Mouse (Mus musculus): ENCODE data around the gene Anp32b. TPM values are rescaled to one million over a fixed set of nuclear protein-coding genes. Genes with fewer than 3 reads are reported as not detected.

The Anp32b gene
- 242 and 249 TPM in 2 replicates for polyA plus RNA-seq (2014; fragmentation: Nextera tagmentation; extraction: Ambion mirVana)

- Histone ChIP-seq H3K9ac (replicated peaks; ENCODE audit: low read depth, low read length) (peak within 1 kb of the TSS; percentile 99), H3K4me3 (ENCODE audit: low read depth, low read length) (peak within 1 kb of the TSS; percentile 89), H3K9me3 (ENCODE audit: control insufficient read depth, low read depth, low read length) (no peaks in the 10 kb centered on the region), H3K4me2 (replicated peaks; ENCODE audit: low read depth, low read length) (peak within 1 kb of the TSS; percentile 84), H3K27me3 (ENCODE audit: control insufficient read depth, insufficient read depth, low read length) (no peaks in the 10 kb centered on the region), H3K36me3 (ENCODE audit: control insufficient read depth, insufficient read depth, low read length) (no peaks in the 10 kb centered on the region), H3K27ac (ENCODE audit: low read length) (peak within 1 kb of the TSS; percentile 99), H3K4me1 (ENCODE audit: control insufficient read depth, insufficient read depth, low read length) (peaks cover 24% of the 10 kb centered on the region)
- ATAC-seq (ENCODE audit: insufficient number of reproducible peaks, insufficient read depth, low FRiP score, low read depth), result peak; percentile 95
- WGBS, result under 1% methylated on average over 44 of the region's 66 CpGs
These were observed at the start of gene Anp32b for GRCm38 (mm10) chr4:46450519-46451131. Anp32b (plus strand) TSS chr4:46450902.

GRCm38 (mm10) chr4:46404042-46404795 is 46.5 kb upstream of the Anp32b start:
- H3K27me3 ChIP-seq (ENCODE audit: control insufficient read depth, insufficient read depth, low read length), result no peaks in the 10 kb centered on the region
- no peaks in the 10 kb centered on the region for H3K9me3 ChIP-seq (ENCODE audit: control insufficient read depth, low read depth, low read length)
- H3K27ac ChIP-seq (ENCODE audit: low read length), result no peak overlapping the region
- no peak overlapping the region for H3K9ac ChIP-seq (replicated peaks; ENCODE audit: low read depth, low read length)
- no peaks in the 10 kb centered on the region for H3K4me1 ChIP-seq (ENCODE audit: control insufficient read depth, insufficient read depth, low read length)
- no peak overlapping the region for H3K4me2 ChIP-seq (replicated peaks; ENCODE audit: low read depth, low read length)
- H3K36me3 ChIP-seq (ENCODE audit: control insufficient read depth, insufficient read depth, low read length), result no peaks in the 10 kb centered on the region
- no peak overlapping the region for H3K4me3 ChIP-seq (ENCODE audit: low read depth, low read length)
- ATAC-seq (ENCODE audit: insufficient number of reproducible peaks, insufficient read depth, low FRiP score, low read depth), result no peak
- 63% methylated on average over 6 of the region's 6 CpGs for WGBS

GRCm38 (mm10) chr4:46406966-46407703 is 43.6 kb upstream of the Anp32b start:
- H3K4me3 ChIP-seq (ENCODE audit: low read depth, low read length), result no peak overlapping the region
- no peaks in the 10 kb centered on the region for H3K27me3 ChIP-seq (ENCODE audit: control insufficient read depth, insufficient read depth, low read length)
- H3K9me3 ChIP-seq (ENCODE audit: control insufficient read depth, low read depth, low read length), result no peaks in the 10 kb centered on the region
- no peak overlapping the region for H3K9ac ChIP-seq (replicated peaks; ENCODE audit: low read depth, low read length)
- H3K4me2 ChIP-seq (replicated peaks; ENCODE audit: low read depth, low read length), result no peak overlapping the region
- H3K4me1 ChIP-seq (ENCODE audit: control insufficient read depth, insufficient read depth, low read length), result no peaks in the 10 kb centered on the region
- ATAC-seq (ENCODE audit: insufficient number of reproducible peaks, insufficient read depth, low FRiP score, low read depth), result peak; percentile 69; the same call in 1 of the 2 replicates
- no peak overlapping the region for H3K27ac ChIP-seq (ENCODE audit: low read length)
- H3K36me3 ChIP-seq (ENCODE audit: control insufficient read depth, insufficient read depth, low read length), result no peaks in the 10 kb centered on the region
- 89% methylated on average over 8 of the region's 8 CpGs for WGBS

- Histone ChIP-seq H3K36me3 (ENCODE audit: control insufficient read depth, insufficient read depth, low read length) (no peaks in the 10 kb centered on the region), H3K9ac (replicated peaks; ENCODE audit: low read depth, low read length) (no peak overlapping the region), H3K27ac (ENCODE audit: low read length) (no peak overlapping the region), H3K4me3 (ENCODE audit: low read depth, low read length) (no peak overlapping the region), H3K4me1 (ENCODE audit: control insufficient read depth, insufficient read depth, low read length) (no peaks in the 10 kb centered on the region), H3K27me3 (ENCODE audit: control insufficient read depth, insufficient read depth, low read length) (no peaks in the 10 kb centered on the region), H3K9me3 (ENCODE audit: control insufficient read depth, low read depth, low read length) (no peaks in the 10 kb centered on the region), H3K4me2 (replicated peaks; ENCODE audit: low read depth, low read length) (no peak overlapping the region)
- no peak for ATAC-seq (ENCODE audit: insufficient number of reproducible peaks, insufficient read depth, low FRiP score, low read depth)
- WGBS, result 89% methylated on average over 5 of the region's 5 CpGs
These were observed 40.0 kb upstream of the Anp32b start for GRCm38 (mm10) chr4:46410677-46411076.

DNA sequence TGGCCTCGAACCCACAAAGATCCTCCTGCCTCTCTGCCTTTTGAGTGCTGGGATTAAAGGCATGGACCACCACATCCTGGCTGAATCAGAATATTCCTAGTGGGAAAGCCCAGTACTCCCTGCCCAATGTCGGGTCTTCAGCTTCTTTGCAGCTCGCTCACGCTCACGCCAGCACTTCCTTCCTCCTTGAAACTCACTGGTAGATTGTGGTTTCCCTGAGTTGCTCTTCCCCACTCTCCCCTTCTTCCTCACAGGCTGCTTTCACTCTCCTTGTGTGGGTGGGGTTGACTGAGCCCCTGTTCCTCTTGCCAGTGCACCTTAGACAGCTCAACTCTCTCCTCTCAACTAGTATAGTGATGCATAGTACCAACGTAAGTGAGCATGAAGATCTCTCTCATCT is 39.2 kb upstream of the Anp32b start:
- Histone ChIP-seq H3K4me3 (ENCODE audit: low read depth, low read length) (no peak overlapping the region), H3K4me1 (ENCODE audit: control insufficient read depth, insufficient read depth, low read length) (no peaks in the 10 kb centered on the region), H3K9me3 (ENCODE audit: control insufficient read depth, low read depth, low read length) (no peaks in the 10 kb centered on the region), H3K27ac (ENCODE audit: low read length) (no peak overlapping the region), H3K27me3 (ENCODE audit: control insufficient read depth, insufficient read depth, low read length) (no peaks in the 10 kb centered on the region), H3K9ac (replicated peaks; ENCODE audit: low read depth, low read length) (no peak overlapping the region), H3K36me3 (ENCODE audit: control insufficient read depth, insufficient read depth, low read length) (no peaks in the 10 kb centered on the region), H3K4me2 (replicated peaks; ENCODE audit: low read depth, low read length) (no peak overlapping the region)
- 87% methylated on average over 6 of the region's 6 CpGs for WGBS
- ATAC-seq (ENCODE audit: insufficient number of reproducible peaks, insufficient read depth, low FRiP score, low read depth), result no peak

- ATAC-seq (ENCODE audit: insufficient number of reproducible peaks, insufficient read depth, low FRiP score, low read depth), result no peak
- Histone ChIP-seq H3K9me3 (ENCODE audit: control insufficient read depth, low read depth, low read length) (no peaks in the 10 kb centered on the region), H3K27me3 (ENCODE audit: control insufficient read depth, insufficient read depth, low read length) (no peaks in the 10 kb centered on the region), H3K4me1 (ENCODE audit: control insufficient read depth, insufficient read depth, low read length) (no peaks in the 10 kb centered on the region), H3K4me2 (replicated peaks; ENCODE audit: low read depth, low read length) (no peak overlapping the region), H3K4me3 (ENCODE audit: low read depth, low read length) (no peak overlapping the region), H3K36me3 (ENCODE audit: control insufficient read depth, insufficient read depth, low read length) (no peaks in the 10 kb centered on the region), H3K27ac (ENCODE audit: low read length) (no peak overlapping the region), H3K9ac (replicated peaks; ENCODE audit: low read depth, low read length) (no peak overlapping the region)
- WGBS, result 70% methylated on average over 1 of the region's 1 CpGs
These were observed 38.6 kb upstream of the Anp32b start for GRCm38 (mm10) chr4:46412113-46412512.

GRCm38 (mm10) chr4:46413406-46413805 is 37.3 kb upstream of the Anp32b start, which contains the start of gene Hemgn:
Hemgn (minus strand) TSS chr4:46413506.
- no peaks in the 10 kb centered on the region for H3K36me3 ChIP-seq (ENCODE audit: control insufficient read depth, insufficient read depth, low read length)
- ATAC-seq (ENCODE audit: insufficient number of reproducible peaks, insufficient read depth, low FRiP score, low read depth), result no peak
- no peak within 1 kb of the TSS for H3K4me2 ChIP-seq (replicated peaks; ENCODE audit: low read depth, low read length)
- no peak within 1 kb of the TSS for H3K27ac ChIP-seq (ENCODE audit: low read length)
- H3K9ac ChIP-seq (replicated peaks; ENCODE audit: low read depth, low read length), result no peak within 1 kb of the TSS
- H3K4me1 ChIP-seq (ENCODE audit: control insufficient read depth, insufficient read depth, low read length), result no peaks in the 10 kb centered on the region
- no peaks in the 10 kb centered on the region for H3K9me3 ChIP-seq (ENCODE audit: control insufficient read depth, low read depth, low read length)
- H3K4me3 ChIP-seq (ENCODE audit: low read depth, low read length), result no peak within 1 kb of the TSS
- WGBS, result 70% methylated on average over 7 of the region's 7 CpGs
- H3K27me3 ChIP-seq (ENCODE audit: control insufficient read depth, insufficient read depth, low read length), result no peaks in the 10 kb centered on the region

DNA sequence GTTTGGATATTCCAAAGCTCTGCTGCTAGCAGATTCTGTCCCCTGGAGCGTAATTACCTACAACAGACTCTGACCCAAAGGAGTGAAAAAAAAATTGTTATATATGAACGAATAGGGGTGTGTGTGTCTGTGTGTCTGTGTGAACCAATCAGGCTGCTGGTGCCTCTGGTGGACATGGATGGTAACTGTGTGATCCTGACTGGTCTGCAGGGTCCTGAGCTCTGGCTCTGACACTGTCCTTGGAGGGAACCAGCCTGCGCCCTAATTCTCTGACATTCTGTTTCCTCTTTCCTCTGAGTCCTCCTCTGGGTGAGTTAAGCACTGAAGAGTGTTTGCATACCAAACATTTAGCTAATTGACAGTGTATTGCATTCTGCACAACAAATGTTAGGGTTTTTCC is 33.2 kb upstream of the Anp32b start:
- no peak for ATAC-seq (ENCODE audit: insufficient number of reproducible peaks, insufficient read depth, low FRiP score, low read depth)
- no peaks in the 10 kb centered on the region for H3K27me3 ChIP-seq (ENCODE audit: control insufficient read depth, insufficient read depth, low read length)
- H3K9ac ChIP-seq (replicated peaks; ENCODE audit: low read depth, low read length), result no peak overlapping the region
- H3K27ac ChIP-seq (ENCODE audit: low read length), result no peak overlapping the region
- 55% methylated on average over 3 of the region's 3 CpGs for WGBS
- no peak overlapping the region for H3K4me2 ChIP-seq (replicated peaks; ENCODE audit: low read depth, low read length)
- H3K36me3 ChIP-seq (ENCODE audit: control insufficient read depth, insufficient read depth, low read length), result no peaks in the 10 kb centered on the region
- H3K4me1 ChIP-seq (ENCODE audit: control insufficient read depth, insufficient read depth, low read length), result no peaks in the 10 kb centered on the region
- H3K9me3 ChIP-seq (ENCODE audit: control insufficient read depth, low read depth, low read length), result no peaks in the 10 kb centered on the region
- no peak overlapping the region for H3K4me3 ChIP-seq (ENCODE audit: low read depth, low read length)

Data from stomach, embryonic 14.5 days (tissue).